25 mouse cellular contexts compared by ENCODE assay signal in genomic region chr13:59711984-59712383, GRCm38 (mm10). TPM values are rescaled to one million over a fixed set of nuclear protein-coding genes. Genes with fewer than 3 reads are reported as not detected.
"Had no signal": no experiment of that assay in that cellular context is flagged by ENCODE, and none has a peak within 500 bp of the region (broad histone marks: within the 10 kb centered on the region; RNA-seq: fewer than 3 reads in every experiment).

Gene Spata31d1b (plus strand): TSS chr13:59712284.

RNA-seq across cellular contexts. Expression of gene Spata31d1b, which starts in this region (rescaled TPM):
- total RNA-seq: common myeloid progenitor, adult 5-6 weeks; gastrocnemius, adult 18-20 months; gastrocnemius, adult 2 months; gastrocnemius, adult 8-10 months; gastrocnemius, postnatal 10 days; gastrocnemius, postnatal 14 days; gastrocnemius, postnatal 25 days; gastrocnemius, postnatal 36 days; granulocyte monocyte progenitor cell, adult 5-6 weeks; heart, adult 2 months; heart, adult 8-10 months had no signal
- polyA plus RNA-seq: embryonic facial prominence, embryonic 10.5 days; embryonic facial prominence, embryonic 11.5 days; embryonic facial prominence, embryonic 12.5 days; embryonic facial prominence, embryonic 13.5 days; erythroblast, embryonic 14.5 days; forebrain, embryonic 11.5 days; forebrain, embryonic 12.5 days; forebrain, embryonic 13.5 days; forebrain, embryonic 14.5 days; forebrain, embryonic 15.5 days; forebrain, embryonic 16.5 days; forebrain, postnatal 0 days; frontal cortex, adult 2 months; heart, embryonic 10.5 days had no signal
